Mouse (Mus musculus) thymus, adult 18-20 months (tissue): ENCODE results near the gene Fhit.

ENCODE experiments used
- DNase-seq, 2 experiments: peaks; one replicate each; pipeline ENCODE4 v3.0.0; 2022; ENCODE audit warnings: mixed read lengths in 2 of 2

Fhit gene

DNA sequence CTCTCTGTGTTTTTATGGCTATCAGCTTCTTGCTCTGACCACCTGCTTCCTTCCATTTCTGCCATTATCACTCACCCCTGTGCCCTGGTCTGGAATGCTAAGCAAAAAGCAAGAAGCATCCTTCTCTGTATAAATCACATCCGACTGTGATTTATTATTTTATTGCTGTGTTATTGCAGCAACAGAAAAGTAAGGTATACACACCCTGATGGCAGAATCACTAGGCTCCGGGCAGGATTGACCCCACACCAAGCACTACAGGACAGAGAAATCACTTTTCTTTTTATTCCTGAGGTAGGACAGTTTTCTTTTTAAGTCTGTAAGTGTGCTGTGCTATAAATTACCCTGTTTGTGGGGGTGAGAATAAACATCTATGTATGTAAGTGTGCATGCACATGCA lies 460.1 kb downstream of the Fhit start:
- DNase-seq = no peak

DNA sequence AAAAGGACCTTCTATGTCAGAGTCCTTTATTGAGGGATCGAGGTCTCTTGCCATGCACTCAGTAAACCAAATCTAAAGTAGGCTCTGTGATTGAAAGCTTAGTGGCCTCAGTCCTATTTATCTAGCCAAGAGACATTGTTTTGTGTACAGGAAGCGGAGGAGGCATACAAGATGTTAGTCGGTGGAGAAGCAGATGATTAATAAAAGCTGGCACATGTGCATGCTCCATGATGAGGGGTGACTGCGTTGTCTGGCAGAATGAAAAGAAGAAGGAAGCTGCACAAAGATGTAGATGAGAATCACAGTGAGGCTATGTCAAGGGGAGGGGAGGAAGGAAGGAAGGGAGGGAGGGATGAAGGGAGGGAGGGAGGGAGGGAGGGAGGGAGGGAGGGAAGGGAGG lies 481.8 kb downstream of the Fhit start:
- DNase-seq = no peak

DNA sequence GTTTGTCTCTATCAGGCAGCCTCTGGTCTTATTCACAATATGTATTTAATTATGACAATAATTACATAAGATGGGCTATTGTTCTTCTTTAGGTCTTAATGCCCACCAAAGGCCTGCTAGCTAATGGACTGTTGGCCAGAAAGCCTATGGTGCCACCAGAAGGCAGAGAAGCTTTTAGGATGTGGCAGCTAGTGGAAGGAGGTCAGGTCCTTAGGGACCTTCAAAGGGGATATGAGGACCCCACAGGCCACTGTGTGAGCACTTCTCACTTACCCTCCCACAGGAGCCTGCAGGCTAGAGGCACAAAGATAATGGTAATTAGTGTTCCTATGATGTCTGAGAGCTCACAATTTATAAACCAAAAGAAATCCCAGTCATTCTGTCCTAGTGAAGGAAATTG lies 482.2 kb downstream of the Fhit start:
- DNase-seq = no peak

DNA sequence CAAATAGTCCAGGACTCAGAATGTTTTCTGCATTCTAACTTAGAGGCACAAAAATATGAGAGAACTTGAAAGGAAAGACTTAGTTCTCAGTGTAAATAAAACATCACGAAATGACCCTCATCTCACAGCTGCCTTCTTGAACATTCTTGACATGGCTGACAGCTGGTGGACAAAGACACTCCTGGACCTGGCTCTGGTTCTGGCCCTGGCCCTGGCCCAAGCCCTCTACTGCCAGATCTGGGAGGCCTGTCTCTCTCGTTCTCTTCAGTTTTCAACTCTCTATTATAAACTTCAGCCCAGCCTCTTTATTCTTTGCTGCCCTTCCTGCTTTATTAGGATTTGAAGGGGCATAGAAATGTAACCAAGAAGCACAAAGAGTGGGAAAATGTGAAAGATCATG lies 484.2 kb downstream of the Fhit start:
- DNase-seq = no peak

DNA sequence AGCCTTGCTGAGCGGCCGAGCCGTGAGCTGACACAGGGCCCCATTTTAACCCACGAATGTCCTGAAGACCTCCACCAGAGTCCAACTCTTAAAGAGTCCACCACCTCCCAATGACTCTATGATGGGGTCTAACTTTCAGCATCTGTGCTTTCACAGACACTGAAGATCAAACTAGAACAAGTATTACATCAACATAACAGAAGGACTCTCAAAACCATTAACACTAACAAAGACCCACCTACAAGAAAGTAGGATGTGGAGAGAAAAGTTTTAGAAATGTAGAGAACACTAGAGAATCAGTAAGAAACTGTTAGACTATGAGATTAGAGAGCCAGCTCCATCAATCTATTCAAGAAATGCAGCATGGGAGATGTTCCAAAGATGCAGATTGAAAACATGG lies 501.6 kb downstream of the Fhit start:
- no peak for DNase-seq

DNA sequence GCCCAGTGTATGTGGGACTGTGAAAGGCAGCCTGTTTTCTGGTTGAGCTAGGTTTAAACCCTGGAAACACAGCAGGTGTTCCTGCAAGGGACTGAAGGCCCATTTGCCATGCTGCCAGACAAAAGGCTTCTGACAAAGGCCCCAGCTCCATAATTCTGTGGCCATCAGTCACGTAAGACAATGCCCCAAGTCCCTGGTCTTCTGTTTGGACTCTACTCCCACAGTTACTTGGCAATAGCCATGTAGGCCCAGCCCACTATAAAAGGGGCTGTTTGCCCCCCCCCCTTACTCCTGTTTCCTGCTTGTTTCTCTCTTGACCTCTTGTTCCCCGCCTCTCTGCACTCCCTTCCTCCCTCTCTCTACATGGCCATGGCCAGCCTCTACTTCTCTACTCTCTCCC lies 502.5 kb downstream of the Fhit start:
- DNase-seq = no peak

DNA sequence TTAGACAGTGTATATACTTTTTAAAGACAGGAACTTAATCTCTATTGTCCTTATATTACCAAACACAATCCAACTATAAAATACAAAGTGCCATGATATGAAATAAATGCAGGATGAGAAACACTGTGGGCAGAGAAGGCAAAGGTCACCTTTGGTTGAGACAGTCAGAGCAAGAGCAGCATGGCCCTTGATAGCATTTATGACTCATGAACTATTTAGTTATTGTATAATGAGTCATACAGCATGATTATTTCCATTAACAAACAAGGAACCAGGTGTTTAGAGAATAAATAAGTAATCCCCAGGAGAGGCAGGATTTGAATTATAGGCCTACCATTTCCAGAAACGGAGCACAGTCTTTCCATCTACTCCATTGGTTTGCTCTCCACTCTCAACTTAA lies 503.6 kb downstream of the Fhit start:
- DNase-seq = no peak

DNA sequence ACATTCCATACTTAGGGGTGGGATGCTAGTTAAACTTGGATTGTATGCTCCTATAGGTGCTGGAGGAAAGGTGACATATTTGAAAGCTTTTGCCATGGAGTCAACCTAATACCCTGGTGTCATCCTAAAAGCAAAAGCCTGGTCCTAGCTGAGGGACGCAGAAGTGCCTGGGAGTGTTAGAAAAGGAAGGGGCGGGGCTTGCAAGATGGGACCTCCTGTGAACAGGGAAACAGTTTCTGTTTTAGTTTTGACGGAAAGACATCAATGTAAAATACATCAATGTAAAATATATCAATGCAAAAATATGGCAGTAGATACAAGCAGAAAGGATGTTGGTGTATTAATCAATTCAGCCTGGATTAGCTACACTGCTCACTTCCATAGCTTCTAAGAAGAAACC lies 504.5 kb downstream of the Fhit start:
- no peak for DNase-seq

DNA sequence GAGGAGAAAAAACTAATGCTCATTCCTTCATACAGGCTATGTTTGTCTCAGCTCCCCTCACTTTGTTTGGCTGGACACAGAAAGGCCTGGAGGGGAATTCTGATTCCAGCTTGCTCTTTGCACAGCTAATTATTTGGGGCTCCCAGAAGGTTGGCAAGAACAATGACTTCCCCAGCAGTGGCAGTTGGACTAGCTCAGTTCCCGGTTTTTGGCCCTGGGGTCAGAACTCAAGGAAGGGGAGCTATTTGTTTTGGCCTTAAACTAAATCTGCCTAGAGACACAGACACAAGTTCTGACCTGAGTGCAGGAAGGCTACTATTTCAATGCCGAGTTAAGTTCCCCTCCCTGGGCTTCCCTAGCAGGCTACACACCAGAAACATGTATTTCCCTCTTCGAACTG lies 506.0 kb downstream of the Fhit start:
- no peak for DNase-seq

DNA sequence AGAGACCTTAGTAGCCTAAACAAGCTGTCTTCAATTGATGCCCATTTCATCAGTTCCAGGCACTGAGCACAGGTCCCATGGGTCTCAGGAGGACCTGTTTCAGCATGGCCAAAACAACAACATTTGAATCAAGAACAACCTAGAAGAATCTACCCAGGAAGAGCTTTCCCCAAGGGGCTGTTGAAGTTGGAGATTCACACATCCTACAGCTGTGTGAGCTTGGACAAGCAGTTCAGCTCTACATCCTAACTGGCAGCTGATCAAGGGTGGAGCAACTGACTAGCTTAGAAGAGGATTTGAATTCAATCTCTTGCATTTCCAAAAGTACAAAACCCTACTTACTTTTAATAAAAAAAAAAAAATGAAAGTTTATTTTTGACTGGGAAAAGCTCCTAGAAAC lies 514.0 kb downstream of the Fhit start:
- DNase-seq = no peak

DNA sequence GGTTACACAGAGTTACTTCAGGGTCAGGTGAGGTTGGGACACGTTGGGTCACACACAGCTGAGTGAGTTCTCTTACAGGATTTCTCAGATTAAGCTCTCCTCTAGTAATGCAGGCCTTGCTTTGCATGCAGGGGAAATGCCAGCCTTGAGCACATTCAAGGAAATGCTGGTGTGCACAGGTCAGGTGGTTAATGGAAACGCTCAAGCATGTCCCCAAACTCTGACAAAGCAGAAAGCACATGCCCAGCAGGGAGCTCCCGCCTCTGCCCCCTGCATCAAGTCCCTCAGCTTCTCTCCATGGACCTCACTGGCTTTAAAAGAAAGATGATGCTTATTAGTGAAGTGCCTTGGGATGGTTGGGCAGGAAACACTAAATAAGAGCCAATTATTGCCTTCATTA lies 530.1 kb downstream of the Fhit start:
- no peak for DNase-seq

DNA sequence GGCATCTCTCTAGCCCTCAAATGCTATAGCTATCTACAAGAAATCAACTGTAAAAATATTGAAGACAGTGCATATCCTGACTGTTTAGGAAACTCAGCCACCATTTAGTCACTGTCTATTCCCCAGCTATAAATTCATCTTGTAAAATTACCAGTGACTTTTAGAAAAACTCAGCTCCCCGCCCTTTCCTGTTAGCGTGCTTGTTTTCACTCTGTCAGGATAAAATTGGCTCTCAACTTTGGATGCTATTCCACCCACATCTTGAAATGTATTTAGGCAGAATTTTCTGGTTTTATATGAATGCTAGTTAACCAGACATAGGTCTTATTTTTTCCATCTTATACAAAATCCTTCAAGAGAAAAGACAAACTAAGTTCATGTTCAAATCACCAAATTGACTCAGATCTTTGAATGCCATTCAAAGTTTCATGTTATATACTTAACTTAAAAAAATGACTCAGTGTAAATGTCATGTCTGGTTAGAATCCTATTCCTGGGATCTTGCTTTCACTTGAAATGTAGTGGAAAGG lies 530.9 kb downstream of the Fhit start:
- DNase-seq = no peak

DNA sequence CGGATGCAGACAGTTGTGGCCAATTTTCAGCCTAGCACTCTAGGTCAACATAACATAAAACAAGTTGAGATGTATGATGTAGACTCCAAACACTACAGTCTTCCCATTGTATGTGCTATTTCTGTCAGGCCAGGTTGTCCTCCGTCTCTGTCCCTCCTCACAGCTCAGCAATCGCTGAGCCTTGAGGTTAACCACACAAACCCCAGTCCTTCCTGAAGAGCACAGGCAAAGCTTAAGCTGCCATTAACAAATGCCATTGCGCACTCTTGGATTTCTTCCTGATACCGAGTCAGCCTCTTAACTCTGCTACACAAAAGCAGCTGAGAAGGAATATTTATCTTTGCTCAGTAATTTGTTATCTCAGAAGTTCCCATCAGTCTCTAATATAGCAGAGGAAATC lies 568.4 kb downstream of the Fhit start:
- DNase-seq = no peak

DNA sequence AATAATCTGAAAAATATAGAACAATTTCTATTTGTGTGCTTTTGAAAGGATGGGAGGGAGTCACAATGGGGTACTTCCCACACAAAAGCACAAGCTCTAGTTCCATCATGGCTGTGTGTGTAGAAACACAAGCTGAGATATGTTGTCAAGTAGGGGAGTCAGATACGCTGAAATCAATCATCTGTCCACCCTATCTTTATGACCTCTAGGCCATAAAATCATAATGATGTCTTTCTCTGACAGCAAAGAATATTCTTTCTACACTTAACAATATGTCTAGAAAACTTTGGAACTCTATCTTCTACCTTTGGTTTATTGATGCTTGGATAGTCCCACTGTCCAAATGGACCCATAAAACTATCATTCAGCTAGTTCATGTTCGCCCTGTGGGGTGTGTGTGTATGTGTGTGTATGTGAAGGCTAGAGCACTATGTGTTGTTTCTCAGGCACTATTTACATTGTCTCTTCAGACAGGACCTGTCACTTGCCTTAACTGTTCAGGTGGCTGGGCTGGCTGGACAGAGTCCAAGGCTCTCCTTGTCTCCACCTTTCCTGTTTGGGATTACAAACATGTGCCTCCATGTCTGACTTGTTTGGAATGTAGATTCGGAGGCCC lies 592.8 kb downstream of the Fhit start:
- no peak for DNase-seq

DNA sequence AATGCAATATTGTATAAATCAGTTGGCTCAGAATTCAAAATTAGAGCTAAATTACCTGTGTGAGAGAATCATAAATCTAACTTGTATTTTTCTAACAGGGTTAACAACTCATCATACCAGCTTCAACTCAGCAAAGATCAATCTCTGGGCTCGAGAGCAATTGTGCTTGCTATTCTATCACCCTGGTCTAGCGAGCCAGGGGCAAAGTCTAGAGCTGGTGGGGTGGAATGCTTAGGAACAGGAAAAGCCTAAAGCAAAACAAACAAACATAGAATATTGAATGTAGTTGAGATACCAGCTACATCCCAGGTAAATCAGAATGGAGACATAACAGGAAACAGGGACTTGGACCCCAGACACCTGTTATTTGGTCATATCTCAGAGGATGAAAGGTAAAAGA lies 594.1 kb downstream of the Fhit start:
- DNase-seq = no peak

DNA sequence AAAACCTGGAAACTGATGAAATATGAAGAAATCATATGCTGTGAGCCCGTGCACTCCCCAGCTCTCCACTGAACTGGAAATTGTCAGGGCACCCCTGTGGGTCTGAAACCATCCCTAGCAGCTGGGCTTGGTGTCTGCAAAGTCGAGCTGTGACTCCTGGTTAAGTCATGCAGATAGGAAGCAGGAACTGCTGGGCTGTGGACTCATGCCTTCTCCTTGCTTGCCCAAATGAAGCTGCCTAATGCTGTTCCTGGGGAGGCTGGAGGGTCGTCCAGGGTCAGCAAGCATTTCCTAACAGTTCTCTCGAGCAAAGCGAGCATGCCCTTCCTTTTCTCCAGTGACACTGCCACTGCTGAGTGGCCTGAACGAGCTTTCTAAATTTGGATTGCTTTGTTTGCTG lies 607.1 kb downstream of the Fhit start:
- no peak for DNase-seq

DNA sequence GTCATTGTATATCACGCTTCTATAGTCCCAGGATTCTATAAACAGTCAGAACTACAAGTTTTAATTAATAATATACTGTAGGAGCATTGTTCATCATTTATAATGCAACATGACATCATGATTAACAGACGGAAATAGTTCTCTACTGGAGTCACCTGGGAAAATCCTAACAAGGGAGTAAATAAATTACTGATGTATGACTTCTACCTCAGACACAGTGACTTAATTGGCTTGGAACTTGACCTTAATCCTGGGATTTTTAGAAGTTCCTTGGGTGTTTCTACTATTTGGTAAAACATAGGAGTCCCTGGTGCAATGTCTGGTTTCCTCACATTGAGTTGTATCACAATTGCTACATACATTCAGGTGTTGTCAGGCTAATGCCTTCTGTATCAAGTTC lies 613.2 kb downstream of the Fhit start:
- no peak for DNase-seq

DNA sequence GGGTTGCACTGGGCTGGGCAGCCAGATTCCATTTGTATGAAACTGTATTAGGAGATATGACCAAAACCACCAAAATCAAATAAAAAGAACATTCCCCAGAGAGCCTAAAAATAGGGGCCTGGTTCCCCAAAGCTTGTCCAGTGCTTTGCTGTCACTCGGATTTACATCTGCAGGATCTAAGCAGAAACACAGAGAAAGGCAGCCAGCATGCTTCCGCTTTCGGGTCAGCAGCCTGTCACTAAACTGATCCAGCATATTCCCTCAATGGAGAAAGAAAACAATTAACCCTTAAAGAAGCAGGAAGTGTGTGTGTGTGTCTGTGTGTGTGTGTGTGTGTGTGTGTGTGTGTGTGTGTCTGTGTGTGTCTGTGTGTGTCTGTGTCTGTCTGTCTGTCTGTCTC lies 615.9 kb downstream of the Fhit start:
- DNase-seq = no peak

DNA sequence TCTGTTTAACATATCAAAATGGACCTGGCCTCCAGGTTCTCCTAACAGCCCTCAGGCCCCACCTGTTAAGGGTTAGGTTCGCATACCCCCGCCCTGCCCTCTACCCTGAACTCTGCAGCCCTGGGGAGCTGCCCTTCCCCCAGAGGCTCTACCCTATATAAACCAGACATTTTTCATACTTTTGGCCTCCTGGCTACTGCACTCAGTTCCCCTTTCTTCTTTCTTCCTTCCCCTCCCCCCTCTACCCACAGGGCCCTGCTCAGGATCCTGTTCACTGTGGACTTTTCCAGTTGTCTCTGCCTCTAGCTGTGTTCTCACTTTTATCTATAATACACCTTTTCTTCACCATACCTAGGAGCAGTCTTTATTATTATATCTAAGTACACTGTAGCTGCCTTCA lies 627.0 kb downstream of the Fhit start:
- DNase-seq = no peak

DNA sequence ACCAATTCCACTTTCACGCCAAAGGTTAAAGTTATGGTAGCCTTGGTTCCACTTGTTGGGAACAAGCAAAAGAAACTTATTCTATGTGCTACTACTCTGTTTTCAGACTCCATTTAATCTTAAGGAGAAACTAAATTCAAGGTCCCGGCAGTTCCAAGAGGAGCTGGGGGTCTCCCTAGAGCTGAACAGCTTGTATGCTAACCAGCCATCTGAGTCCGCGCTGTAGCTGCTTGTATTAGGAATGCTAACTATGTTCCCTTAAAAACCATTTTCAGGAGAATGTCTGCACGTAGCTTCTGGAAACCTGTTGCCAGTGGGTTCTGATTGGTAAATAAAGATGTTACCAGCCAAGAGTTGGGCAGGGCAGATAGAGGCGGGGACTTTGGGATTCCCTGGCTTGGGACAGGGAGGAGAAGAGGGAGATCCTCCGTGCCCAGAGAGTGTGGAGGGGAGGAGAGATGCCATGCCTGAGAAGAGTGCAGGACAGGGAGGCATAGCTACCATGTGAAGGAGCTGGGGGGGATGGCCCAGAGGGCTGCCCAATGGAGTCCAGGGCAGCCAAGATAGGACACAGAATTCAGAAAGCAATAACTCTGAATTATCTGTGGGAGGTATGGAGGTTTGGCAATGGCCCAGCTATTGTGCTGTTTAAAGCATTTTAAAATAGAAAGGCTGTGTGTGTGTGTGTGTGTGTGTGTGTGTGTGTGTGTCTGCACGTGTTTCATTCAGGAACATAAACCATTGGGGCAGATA lies 629.9 kb downstream of the Fhit start:
- no peak for DNase-seq

DNA sequence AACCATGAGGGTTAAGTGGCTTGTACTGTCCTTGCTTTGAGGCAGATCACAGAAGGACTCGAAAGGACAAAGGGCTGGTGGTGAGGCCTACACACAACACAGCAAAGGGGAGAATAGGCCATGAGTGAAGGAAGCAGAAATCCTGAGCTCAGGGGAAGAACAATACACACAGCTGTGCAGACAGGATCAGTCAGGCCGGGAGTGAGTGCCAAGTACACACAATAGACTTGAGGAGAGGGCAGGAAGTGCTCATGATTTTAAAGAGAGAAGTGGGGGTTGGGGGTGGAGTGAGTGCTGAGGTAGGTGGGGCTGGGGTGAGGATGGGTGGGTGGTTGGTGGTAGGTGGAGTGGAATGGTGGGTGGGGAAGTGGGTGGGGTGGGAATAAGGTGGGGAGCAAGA lies 635.0 kb downstream of the Fhit start:
- peak; percentile 19 to 45 for DNase-seq

DNA sequence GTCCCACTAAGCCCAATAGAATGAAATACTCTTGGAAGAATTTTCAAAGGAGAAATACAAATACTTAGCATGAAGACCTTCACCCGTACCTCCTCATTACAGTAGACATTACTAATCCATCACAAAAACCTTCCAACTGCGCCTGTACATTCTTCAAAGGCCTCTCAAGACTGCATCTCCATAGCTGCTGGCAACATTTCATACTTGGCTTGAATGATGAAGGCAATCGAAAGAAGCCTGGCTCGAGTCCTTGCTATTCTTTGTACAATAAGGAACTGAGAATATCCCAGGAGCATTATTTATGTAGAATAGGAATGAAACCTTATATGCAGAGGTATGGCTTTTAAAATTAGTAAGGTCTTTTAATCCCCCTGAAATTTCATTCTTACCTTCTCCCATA lies 636.0 kb downstream of the Fhit start:
- DNase-seq = no peak

DNA sequence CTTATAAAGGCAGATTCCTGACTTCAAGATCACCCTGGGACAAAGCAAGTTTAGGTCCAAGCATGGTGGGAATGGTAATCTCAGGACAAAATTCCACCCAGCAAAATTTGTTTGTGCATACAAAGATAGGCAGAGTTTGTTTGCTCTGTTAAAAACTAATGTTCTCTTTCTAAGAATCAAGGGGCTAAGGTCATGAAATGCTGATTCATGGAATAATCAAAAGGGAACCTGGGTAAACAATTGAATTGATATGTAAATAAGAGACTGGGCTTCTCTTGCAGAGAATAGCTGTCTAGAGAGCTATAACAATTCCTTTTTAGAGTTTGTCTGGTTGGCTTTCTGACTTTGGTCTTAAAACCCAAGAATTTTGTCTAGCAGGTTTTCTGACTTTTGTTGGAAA lies 647.8 kb downstream of the Fhit start:
- DNase-seq = no peak

DNA sequence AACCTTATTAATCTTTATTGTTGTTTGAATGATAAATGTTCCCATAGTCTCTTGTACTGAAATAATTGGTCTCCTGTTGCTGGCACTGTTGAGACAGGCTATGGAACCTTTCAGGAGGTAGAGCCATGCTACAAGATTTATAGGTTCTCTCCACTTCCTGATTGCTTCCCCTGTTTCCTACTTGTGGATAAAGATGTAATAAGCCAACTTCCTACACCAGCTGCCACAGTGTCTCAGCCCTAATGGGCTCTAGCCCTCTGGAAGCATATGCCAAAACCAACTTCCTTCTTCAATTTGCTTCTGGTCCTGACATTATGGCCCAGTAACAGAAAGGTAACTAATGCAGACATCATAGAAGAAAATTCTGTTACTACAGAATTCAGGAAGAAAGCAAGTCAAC lies 652.6 kb downstream of the Fhit start:
- no peak for DNase-seq

DNA sequence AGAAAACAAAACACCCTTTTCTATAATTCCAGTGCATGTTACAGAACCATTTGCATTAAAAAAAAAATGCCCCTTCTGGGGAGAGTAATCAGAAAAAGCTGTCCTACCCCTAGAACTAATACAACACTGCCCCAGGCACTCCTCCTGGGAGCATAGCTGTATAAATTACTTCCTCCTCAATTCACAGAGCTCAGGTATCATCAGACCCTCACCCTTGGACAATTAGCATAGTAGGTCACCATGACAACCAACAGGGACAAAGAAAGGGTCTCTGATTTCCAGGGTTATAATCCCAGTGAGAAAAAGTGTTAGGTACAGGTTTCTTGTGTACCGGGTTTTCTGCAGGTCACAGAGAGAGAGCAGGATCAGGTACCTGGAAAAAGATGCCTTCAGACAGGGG lies 654.3 kb downstream of the Fhit start:
- DNase-seq = no peak
